Mouse (Mus musculus): ENCODE data around the gene Pga5. TPM values are rescaled to one million over a fixed set of nuclear protein-coding genes. Genes with fewer than 3 reads are reported as not detected.

Gene Pga5
- polyA plus RNA-seq, 1 experiment from 2014 or later = not detected

GRCm38 (mm10) chr19:10712646-10713045 lies 34.8 kb upstream of the Pga5 start:
- Histone ChIP-seq H3K9me3 (replicated peaks) (no peaks in the 10 kb centered on the region), H3K27ac (replicated peaks) (no peak overlapping the region), H3K36me3 (peaks cover 60% of the 10 kb centered on the region), H3K27me3 (ENCODE audit: low read depth, poor library complexity, severe bottlenecking) (no peaks in the 10 kb centered on the region), H3K4me1 (peaks cover 14% of the 10 kb centered on the region), H3K4me3 (no peak overlapping the region)
- no peak for DNase-seq (ENCODE audit: low spot score)
- WGBS = 94% methylated on average over 12 of the region's 12 CpGs

GRCm38 (mm10) chr19:10712194-10712593 lies 34.3 kb upstream of the Pga5 start:
- no peak overlapping the region for H3K4me3 ChIP-seq
- H3K36me3 ChIP-seq = peaks cover 65% of the 10 kb centered on the region
- no peak overlapping the region for H3K27ac ChIP-seq (replicated peaks)
- H3K9me3 ChIP-seq (replicated peaks) = no peaks in the 10 kb centered on the region
- 94% methylated on average over 7 of the region's 7 CpGs for WGBS
- DNase-seq (ENCODE audit: low spot score) = no peak
- H3K4me1 ChIP-seq = peaks cover 14% of the 10 kb centered on the region
- H3K27me3 ChIP-seq (ENCODE audit: low read depth, poor library complexity, severe bottlenecking) = no peaks in the 10 kb centered on the region

GRCm38 (mm10) chr19:10710751-10711150 lies 32.9 kb upstream of the Pga5 start:
- Histone ChIP-seq H3K27ac (replicated peaks) (no peak overlapping the region), H3K27me3 (ENCODE audit: low read depth, poor library complexity, severe bottlenecking) (no peaks in the 10 kb centered on the region), H3K4me3 (no peak overlapping the region), H3K36me3 (peaks cover 77% of the 10 kb centered on the region), H3K9me3 (replicated peaks) (no peaks in the 10 kb centered on the region), H3K4me1 (peaks cover 14% of the 10 kb centered on the region)
- WGBS = 92% methylated on average over 4 of the region's 4 CpGs
- DNase-seq (ENCODE audit: low spot score) = no peak

GRCm38 (mm10) chr19:10710088-10710511 lies 32.2 kb upstream of the Pga5 start:
- peak; percentile 41 for DNase-seq (ENCODE audit: low spot score)

GRCm38 (mm10) chr19:10709360-10710087 lies 31.7 kb upstream of the Pga5 start:
- Histone ChIP-seq H3K4me1 (peaks cover 19% of the 10 kb centered on the region), H3K27ac (replicated peaks) (peak overlapping the region; percentile 65), H3K4me3 (no peak overlapping the region), H3K36me3 (peaks cover 77% of the 10 kb centered on the region), H3K9me3 (replicated peaks) (no peaks in the 10 kb centered on the region), H3K27me3 (ENCODE audit: low read depth, poor library complexity, severe bottlenecking) (no peaks in the 10 kb centered on the region)
- DNase-seq (ENCODE audit: low spot score) = peak; percentile 91
- 25% methylated on average over 8 of the region's 8 CpGs for WGBS

More at GRCm38 (mm10) chr19:10710088-10710511, 32.2 kb upstream of the Pga5 start:
- Histone ChIP-seq H3K27ac (replicated peaks) (peak overlapping the region; percentile 65), H3K36me3 (peaks cover 77% of the 10 kb centered on the region), H3K9me3 (replicated peaks) (no peaks in the 10 kb centered on the region), H3K4me3 (no peak overlapping the region), H3K4me1 (peaks cover 18% of the 10 kb centered on the region), H3K27me3 (ENCODE audit: low read depth, poor library complexity, severe bottlenecking) (no peaks in the 10 kb centered on the region)
- 85% methylated on average over 9 of the region's 9 CpGs for WGBS

GRCm38 (mm10) chr19:10708900-10709299 lies 31.0 kb upstream of the Pga5 start:
- WGBS = 71% methylated on average over 6 of the region's 6 CpGs

GRCm38 (mm10) chr19:10707881-10708280 lies 30.0 kb upstream of the Pga5 start:
- no peak for DNase-seq (ENCODE audit: low spot score)
- Histone ChIP-seq H3K36me3 (peaks cover 61% of the 10 kb centered on the region), H3K27ac (replicated peaks) (no peak overlapping the region), H3K9me3 (replicated peaks) (no peaks in the 10 kb centered on the region), H3K4me3 (no peak overlapping the region), H3K4me1 (peaks cover 19% of the 10 kb centered on the region), H3K27me3 (ENCODE audit: low read depth, poor library complexity, severe bottlenecking) (0 out of 2 replicates have a peak, but pooled peaks cover 7% of the 10 kb centered on the region)
- WGBS = 93% methylated on average over 1 of the region's 1 CpGs

More at GRCm38 (mm10) chr19:10708900-10709299, 31.0 kb upstream of the Pga5 start:
- H3K27ac ChIP-seq (replicated peaks) = 0 out of 2 replicates have a peak overlapping the region, but pooled peaks have one; percentile 35
- no peaks in the 10 kb centered on the region for H3K27me3 ChIP-seq (ENCODE audit: low read depth, poor library complexity, severe bottlenecking)
- no peaks in the 10 kb centered on the region for H3K9me3 ChIP-seq (replicated peaks)
- no peak for DNase-seq (ENCODE audit: low spot score)
- peaks cover 19% of the 10 kb centered on the region for H3K4me1 ChIP-seq
- H3K4me3 ChIP-seq = no peak overlapping the region
- peaks cover 71% of the 10 kb centered on the region for H3K36me3 ChIP-seq

GRCm38 (mm10) chr19:10707087-10707875 lies 29.4 kb upstream of the Pga5 start:
- H3K9me3 ChIP-seq (replicated peaks) = no peaks in the 10 kb centered on the region
- peaks cover 55% of the 10 kb centered on the region for H3K36me3 ChIP-seq
- H3K4me1 ChIP-seq = peaks cover 23% of the 10 kb centered on the region
- H3K4me3 ChIP-seq = no peak overlapping the region
- H3K27ac ChIP-seq (replicated peaks) = no peak overlapping the region
- no peak for DNase-seq (ENCODE audit: low spot score)
- 0 out of 2 replicates have a peak, but pooled peaks cover 8% of the 10 kb centered on the region for H3K27me3 ChIP-seq (ENCODE audit: low read depth, poor library complexity, severe bottlenecking)
- 84% methylated on average over 13 of the region's 13 CpGs for WGBS

GRCm38 (mm10) chr19:10703470-10703869 lies 25.6 kb upstream of the Pga5 start:
- no peak for DNase-seq (ENCODE audit: low spot score)
- H3K36me3 ChIP-seq = peaks cover 25% of the 10 kb centered on the region
- H3K27ac ChIP-seq (replicated peaks) = no peak overlapping the region
- H3K27me3 ChIP-seq (ENCODE audit: low read depth, poor library complexity, severe bottlenecking) = 0 out of 2 replicates have a peak, but pooled peaks cover 12% of the 10 kb centered on the region
- WGBS = 92% methylated on average over 8 of the region's 8 CpGs
- H3K4me3 ChIP-seq = no peak overlapping the region
- peaks cover 47% of the 10 kb centered on the region for H3K4me1 ChIP-seq
- H3K9me3 ChIP-seq (replicated peaks) = no peaks in the 10 kb centered on the region

GRCm38 (mm10) chr19:10702125-10702524 lies 24.3 kb upstream of the Pga5 start:
- H3K4me3 ChIP-seq = no peak overlapping the region
- peaks cover 60% of the 10 kb centered on the region for H3K4me1 ChIP-seq
- peak overlapping the region; percentile 59 for H3K27ac ChIP-seq (replicated peaks)
- H3K36me3 ChIP-seq = peaks cover 11% of the 10 kb centered on the region
- 84% methylated on average over 8 of the region's 8 CpGs for WGBS
- H3K9me3 ChIP-seq (replicated peaks) = no peaks in the 10 kb centered on the region
- 0 out of 2 replicates have a peak, but pooled peaks cover 12% of the 10 kb centered on the region for H3K27me3 ChIP-seq (ENCODE audit: low read depth, poor library complexity, severe bottlenecking)
- no peak for DNase-seq (ENCODE audit: low spot score)

- no peaks in the 10 kb centered on the region for H3K9me3 ChIP-seq (replicated peaks)
- H3K4me3 ChIP-seq = 0 out of 2 replicates have a peak overlapping the region, but pooled peaks have one; percentile 2
- H3K4me1 ChIP-seq = peaks cover 67% of the 10 kb centered on the region
- peak overlapping the region; percentile 59 for H3K27ac ChIP-seq (replicated peaks)
- DNase-seq (ENCODE audit: low spot score) = peak; percentile 57
- H3K36me3 ChIP-seq = peaks cover 2% of the 10 kb centered on the region; the same call in 1 of the 2 replicates
- 42% methylated on average over 6 of the region's 6 CpGs for WGBS
- H3K27me3 ChIP-seq (ENCODE audit: low read depth, poor library complexity, severe bottlenecking) = 0 out of 2 replicates have a peak, but pooled peaks cover 12% of the 10 kb centered on the region
Observed at GRCm38 (mm10) chr19:10701013-10701726, 23.3 kb upstream of the Pga5 start.

- Histone ChIP-seq H3K27me3 (ENCODE audit: low read depth, poor library complexity, severe bottlenecking) (0 out of 2 replicates have a peak, but pooled peaks cover 12% of the 10 kb centered on the region), H3K36me3 (no peaks in the 10 kb centered on the region), H3K4me3 (no peak overlapping the region), H3K9me3 (replicated peaks) (no peaks in the 10 kb centered on the region), H3K4me1 (peaks cover 73% of the 10 kb centered on the region), H3K27ac (replicated peaks) (peak overlapping the region; percentile 61; the same call in 1 of the 2 replicates)
- 76% methylated on average over 9 of the region's 9 CpGs for WGBS
- DNase-seq (ENCODE audit: low spot score) = no peak
Observed at GRCm38 (mm10) chr19:10699851-10700250, 22.0 kb upstream of the Pga5 start.
